Mouse (Mus musculus): Measurements from ENCODE around the gene Slc35c2. TPM values are rescaled to one million over a fixed set of nuclear protein-coding genes. Genes with fewer than 3 reads are reported as not detected.
A peak's percentile ranks its signal among the peaks of the same experiment; 100 is the strongest.

The Slc35c2 gene
- polyA plus RNA-seq, 1 experiment from 2014 or later: 39.1 TPM

DNA sequence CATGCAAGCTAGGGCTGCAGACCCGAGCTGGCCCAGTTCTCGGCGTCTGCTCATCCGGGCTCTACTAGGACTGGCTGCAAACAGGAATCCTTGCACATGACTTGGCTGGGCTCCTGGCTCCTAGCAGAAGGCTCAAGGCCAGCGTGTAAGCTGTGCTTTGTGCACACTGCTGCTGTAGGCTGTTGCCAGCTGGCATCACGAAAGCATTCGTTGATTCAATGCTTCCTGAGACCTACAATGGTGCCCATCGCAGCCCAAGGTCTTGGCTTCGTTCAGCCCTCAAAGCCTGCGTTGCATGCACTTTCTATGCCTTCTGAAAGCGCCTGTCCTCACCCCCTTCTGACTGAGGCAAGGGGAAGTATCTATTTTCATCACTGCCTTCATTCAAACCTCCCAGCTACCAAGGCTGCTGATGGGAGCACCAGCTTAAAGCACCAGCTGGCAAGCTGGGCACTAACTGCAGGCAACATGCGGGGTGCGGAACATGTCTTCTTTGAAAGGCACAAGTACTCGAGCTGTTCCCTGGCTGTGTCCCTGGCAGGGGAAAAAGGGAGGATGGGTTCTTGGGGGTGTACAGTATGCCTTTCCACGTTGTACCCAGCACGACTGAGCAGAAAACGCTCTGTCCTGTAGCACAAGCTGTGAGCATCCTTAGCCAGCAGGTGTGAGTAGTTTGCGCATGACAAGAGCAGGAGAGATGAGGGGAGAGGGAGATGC lies 804 bp upstream of the Slc35c2 start:
- Histone ChIP-seq H3K4me3 (replicated peaks) (peak overlapping the region; percentile 68), H3K4me2 (peak overlapping the region; percentile 92), H3K36me3 (replicated peaks) (peaks cover 20% of the 10 kb centered on the region), H3K9ac (no peak overlapping the region), H3K9me3 (replicated peaks) (no peaks in the 10 kb centered on the region), H3K27me3 (no peaks in the 10 kb centered on the region), H3K4me1 (replicated peaks) (peaks cover 48% of the 10 kb centered on the region), H3K27ac (replicated peaks) (no peak overlapping the region)
- ATAC-seq (ENCODE audit: insufficient read depth): no peak
- 52% methylated on average over 18 of the region's 18 CpGs for WGBS (ENCODE audit: insufficient replicate concordance)

DNA sequence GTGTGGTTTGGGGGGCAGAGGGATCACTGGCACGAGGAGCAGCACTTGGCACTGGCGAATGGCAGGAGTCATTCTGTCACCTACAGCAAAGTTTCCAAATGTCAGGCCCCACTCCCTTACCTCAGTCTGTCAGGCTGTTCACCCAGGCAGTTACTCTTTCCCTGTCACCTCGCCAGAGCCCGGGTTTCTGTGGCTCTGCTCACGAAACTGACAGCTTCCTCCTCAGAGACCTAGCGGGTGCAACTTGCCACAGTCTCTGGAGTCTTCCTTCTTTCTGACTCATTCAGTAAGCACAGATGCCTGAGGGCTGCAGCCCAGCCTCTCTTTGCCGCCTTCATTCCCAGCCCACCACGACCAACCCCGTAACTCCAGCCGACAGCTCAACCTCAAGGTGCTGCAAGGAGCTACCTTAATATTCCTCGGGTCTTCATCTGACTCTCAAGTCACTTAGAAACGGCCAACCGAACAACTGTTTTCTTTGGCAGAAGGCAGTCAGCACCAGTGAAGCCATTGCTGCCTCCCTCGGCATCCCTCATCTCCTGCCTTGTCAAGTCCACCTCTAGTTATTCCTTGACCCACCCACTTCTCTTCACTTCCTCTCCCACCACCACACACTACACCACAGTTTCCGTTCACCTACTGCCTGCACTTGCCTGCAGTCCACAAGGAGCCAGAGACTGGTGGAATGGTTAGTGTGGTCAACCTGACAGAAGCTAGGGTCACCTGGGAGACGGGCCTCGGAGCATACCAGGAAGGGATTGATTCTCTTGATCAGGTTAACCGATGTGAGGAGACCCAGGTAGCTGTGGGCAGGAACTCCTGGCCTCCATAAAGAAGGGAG lies 1.1 kb downstream of the Slc35c2 start:
- H3K27ac ChIP-seq (replicated peaks): peak overlapping the region; percentile 72
- no peaks in the 10 kb centered on the region for H3K27me3 ChIP-seq
- ATAC-seq (ENCODE audit: insufficient read depth): no peak
- H3K9me3 ChIP-seq (replicated peaks): no peaks in the 10 kb centered on the region
- H3K9ac ChIP-seq: peak overlapping the region; percentile 57
- H3K36me3 ChIP-seq (replicated peaks): peaks cover 25% of the 10 kb centered on the region
- H3K4me2 ChIP-seq: peak overlapping the region; percentile 92
- H3K4me3 ChIP-seq (replicated peaks): peak overlapping the region; percentile 68
- 22% methylated on average over 18 of the region's 18 CpGs for WGBS (ENCODE audit: insufficient replicate concordance)
- H3K4me1 ChIP-seq (replicated peaks): peaks cover 49% of the 10 kb centered on the region

DNA sequence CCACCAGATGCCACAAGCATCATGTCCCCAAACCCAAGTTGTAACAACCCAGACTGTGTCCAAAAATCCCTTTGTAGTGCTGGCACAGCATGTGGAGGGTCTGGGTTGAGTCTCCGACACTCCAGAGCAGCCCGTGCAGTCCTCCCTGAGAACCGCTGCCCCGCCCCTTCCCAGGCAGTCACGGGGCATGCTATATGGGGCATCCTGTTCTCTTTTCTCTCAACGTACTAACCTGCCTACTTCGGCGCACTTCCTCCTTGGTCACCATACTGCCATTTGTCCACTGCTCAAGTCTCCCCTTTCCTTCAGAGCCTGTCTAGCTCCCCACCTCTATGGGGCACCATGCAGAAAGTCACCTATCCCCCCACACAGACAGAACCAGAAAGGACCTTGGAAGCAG lies 2.0 kb downstream of the Slc35c2 start:
- H3K9me3 ChIP-seq (replicated peaks): no peaks in the 10 kb centered on the region
- peaks cover 49% of the 10 kb centered on the region for H3K4me1 ChIP-seq (replicated peaks)
- 35% methylated on average over 8 of the region's 8 CpGs for WGBS (ENCODE audit: insufficient replicate concordance)
- ATAC-seq (ENCODE audit: insufficient read depth): no peak
- peak overlapping the region; percentile 92 for H3K4me2 ChIP-seq
- H3K27ac ChIP-seq (replicated peaks): peak overlapping the region; percentile 72
- H3K9ac ChIP-seq: no peak overlapping the region
- peak overlapping the region; percentile 68; the same call in 1 of the 2 replicates for H3K4me3 ChIP-seq (replicated peaks)
- no peaks in the 10 kb centered on the region for H3K27me3 ChIP-seq
- peaks cover 31% of the 10 kb centered on the region for H3K36me3 ChIP-seq (replicated peaks)

DNA sequence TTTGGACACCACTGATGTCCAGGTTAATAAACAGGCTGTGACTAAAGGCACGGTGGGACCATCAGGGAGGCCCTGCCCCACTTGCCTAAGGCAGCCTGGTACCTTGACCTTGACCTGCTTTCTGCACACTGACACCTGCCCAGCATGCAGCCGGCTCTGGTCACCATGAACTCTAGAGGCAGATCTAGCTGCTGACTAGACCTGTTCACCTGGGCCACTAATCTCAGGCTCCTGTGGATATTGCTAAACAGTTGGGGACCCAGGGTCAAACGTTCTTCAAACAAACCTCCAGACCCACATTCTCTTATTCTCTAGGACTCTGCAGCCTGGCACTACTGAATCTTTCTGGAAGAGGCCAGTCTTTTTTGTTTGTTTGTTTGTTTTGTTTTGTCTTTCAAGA lies 2.6 kb downstream of the Slc35c2 start:
- Histone ChIP-seq H3K4me1 (replicated peaks) (peaks cover 49% of the 10 kb centered on the region), H3K4me2 (peak overlapping the region; percentile 92), H3K27me3 (no peaks in the 10 kb centered on the region), H3K36me3 (replicated peaks) (peaks cover 30% of the 10 kb centered on the region), H3K27ac (replicated peaks) (peak overlapping the region; percentile 72), H3K9ac (no peak overlapping the region), H3K9me3 (replicated peaks) (no peaks in the 10 kb centered on the region), H3K4me3 (replicated peaks) (no peak overlapping the region)
- 56% methylated on average over 3 of the region's 3 CpGs for WGBS (ENCODE audit: insufficient replicate concordance)
- ATAC-seq (ENCODE audit: insufficient read depth): peak; percentile 51

DNA sequence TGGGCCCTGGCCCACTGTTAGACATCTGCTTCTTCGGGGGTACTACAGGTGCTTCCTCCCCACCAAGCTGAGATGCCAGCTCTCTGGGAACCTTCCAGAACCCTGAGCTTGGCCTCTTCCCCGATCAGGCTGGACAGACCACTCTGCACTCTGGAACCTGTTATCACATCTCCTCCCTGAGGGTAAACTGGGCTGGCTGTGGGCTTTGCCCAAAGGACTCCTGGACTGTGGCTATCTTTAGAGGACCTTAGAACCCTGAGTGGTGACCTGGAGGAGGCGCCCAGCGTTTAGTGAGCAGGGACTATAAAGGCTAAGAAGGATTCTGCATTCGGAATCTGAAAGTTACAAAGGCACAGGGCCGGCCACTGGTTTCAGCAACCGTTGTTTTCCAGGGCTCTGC lies 3.3 kb downstream of the Slc35c2 start:
- ATAC-seq (ENCODE audit: insufficient read depth): peak; percentile 20; the same call in 1 of the 2 replicates
- peaks cover 49% of the 10 kb centered on the region for H3K4me1 ChIP-seq (replicated peaks)
- peak overlapping the region; percentile 72 for H3K27ac ChIP-seq (replicated peaks)
- no peak overlapping the region for H3K9ac ChIP-seq
- H3K36me3 ChIP-seq (replicated peaks): peaks cover 24% of the 10 kb centered on the region
- peak overlapping the region; percentile 92; the same call in 1 of the 2 replicates for H3K4me2 ChIP-seq
- 67% methylated on average over 7 of the region's 7 CpGs for WGBS (ENCODE audit: insufficient replicate concordance)
- no peaks in the 10 kb centered on the region for H3K9me3 ChIP-seq (replicated peaks)
- no peak overlapping the region for H3K4me3 ChIP-seq (replicated peaks)
- H3K27me3 ChIP-seq: no peaks in the 10 kb centered on the region

DNA sequence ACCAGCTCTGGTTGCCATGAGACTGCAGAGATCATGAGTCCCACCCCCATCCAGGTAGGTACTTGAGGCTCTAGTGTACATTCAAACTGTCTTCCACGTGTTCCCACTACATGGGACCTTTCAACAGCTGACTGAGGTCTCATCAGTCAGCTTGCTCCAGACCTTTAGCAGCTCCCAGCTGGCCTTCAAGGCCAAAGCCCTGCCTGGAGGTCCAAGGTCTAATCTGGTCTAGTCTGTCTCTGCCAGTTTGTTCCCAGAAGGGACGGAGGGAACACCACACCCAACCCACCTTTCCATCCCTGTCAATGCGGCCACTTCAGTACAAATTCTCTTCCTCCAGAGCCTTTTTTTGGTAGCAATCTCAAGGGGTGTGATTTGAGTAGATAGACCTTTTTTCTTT lies 4.0 kb downstream of the Slc35c2 start:
- H3K27ac ChIP-seq (replicated peaks): no peak overlapping the region
- no peak overlapping the region for H3K9ac ChIP-seq
- H3K36me3 ChIP-seq (replicated peaks): peaks cover 26% of the 10 kb centered on the region
- peaks cover 49% of the 10 kb centered on the region for H3K4me1 ChIP-seq (replicated peaks)
- no peak overlapping the region for H3K4me3 ChIP-seq (replicated peaks)
- H3K4me2 ChIP-seq: no peak overlapping the region
- WGBS (ENCODE audit: insufficient replicate concordance): 74% methylated on average over 3 of the region's 3 CpGs
- no peak for ATAC-seq (ENCODE audit: insufficient read depth)
- H3K9me3 ChIP-seq (replicated peaks): no peaks in the 10 kb centered on the region
- no peaks in the 10 kb centered on the region for H3K27me3 ChIP-seq

DNA sequence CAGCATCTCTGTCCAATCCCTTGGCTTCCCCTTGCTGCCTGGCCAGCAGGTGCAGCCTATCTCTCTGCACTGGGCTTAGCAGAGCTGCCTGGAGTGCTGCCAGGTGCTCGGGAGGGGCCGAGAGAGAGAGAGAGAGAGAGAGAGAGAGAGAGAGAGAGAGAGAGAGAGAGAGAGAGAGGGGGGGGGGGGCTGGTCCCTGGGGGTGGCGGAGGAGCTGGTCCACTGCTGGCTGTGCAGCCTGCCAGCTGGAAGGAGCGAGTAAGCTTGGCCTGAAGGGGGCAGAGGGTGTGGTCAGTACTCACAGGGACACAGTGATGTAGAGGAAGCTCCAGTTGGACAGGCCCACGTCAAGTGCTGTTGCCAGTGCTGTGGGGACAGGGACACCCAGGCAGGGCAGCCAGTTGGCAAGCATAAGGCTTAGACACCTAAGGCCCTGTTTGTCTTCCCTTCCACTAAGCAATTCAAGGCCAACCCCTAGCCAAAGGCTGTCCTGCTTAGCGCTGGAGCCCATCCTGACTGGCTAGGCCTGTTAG lies 5.8 kb downstream of the Slc35c2 start:
- H3K4me1 ChIP-seq (replicated peaks): peaks cover 35% of the 10 kb centered on the region
- no peak overlapping the region for H3K9ac ChIP-seq
- WGBS (ENCODE audit: insufficient replicate concordance): 54% methylated on average over 5 of the region's 6 CpGs
- no peak overlapping the region for H3K4me2 ChIP-seq
- peaks cover 40% of the 10 kb centered on the region for H3K36me3 ChIP-seq (replicated peaks)
- no peak for ATAC-seq (ENCODE audit: insufficient read depth)
- H3K9me3 ChIP-seq (replicated peaks): no peaks in the 10 kb centered on the region
- no peak overlapping the region for H3K27ac ChIP-seq (replicated peaks)
- no peak overlapping the region for H3K4me3 ChIP-seq (replicated peaks)
- no peaks in the 10 kb centered on the region for H3K27me3 ChIP-seq

DNA sequence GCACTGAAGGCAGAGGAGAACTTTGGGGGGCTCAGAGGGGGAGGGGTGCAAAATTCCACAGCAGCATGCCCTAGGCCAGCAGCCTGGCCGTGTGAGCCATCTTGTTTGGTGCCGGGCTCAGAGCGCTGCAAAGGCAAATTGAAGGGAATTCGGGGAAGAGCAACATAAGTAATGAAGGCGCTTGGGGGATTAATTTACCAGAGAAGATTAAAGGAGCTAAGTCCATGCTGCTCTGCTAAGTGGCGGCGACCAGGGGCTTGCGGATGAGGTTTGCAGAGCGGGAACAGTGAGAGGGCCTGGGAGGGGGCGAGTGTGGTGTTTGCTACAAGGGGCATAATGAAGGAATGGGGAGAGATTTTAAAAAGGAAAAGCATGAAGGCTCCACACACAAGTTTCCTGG lies 8.3 kb downstream of the Slc35c2 start:
- Histone ChIP-seq H3K27ac (replicated peaks) (no peak overlapping the region), H3K36me3 (replicated peaks) (peaks cover 45% of the 10 kb centered on the region), H3K9me3 (replicated peaks) (no peaks in the 10 kb centered on the region), H3K4me2 (no peak overlapping the region), H3K4me3 (replicated peaks) (no peak overlapping the region), H3K27me3 (no peaks in the 10 kb centered on the region), H3K9ac (no peak overlapping the region), H3K4me1 (replicated peaks) (peaks cover 10% of the 10 kb centered on the region)
- ATAC-seq (ENCODE audit: insufficient read depth): no peak
- WGBS (ENCODE audit: insufficient replicate concordance): 79% methylated on average over 10 of the region's 10 CpGs

DNA sequence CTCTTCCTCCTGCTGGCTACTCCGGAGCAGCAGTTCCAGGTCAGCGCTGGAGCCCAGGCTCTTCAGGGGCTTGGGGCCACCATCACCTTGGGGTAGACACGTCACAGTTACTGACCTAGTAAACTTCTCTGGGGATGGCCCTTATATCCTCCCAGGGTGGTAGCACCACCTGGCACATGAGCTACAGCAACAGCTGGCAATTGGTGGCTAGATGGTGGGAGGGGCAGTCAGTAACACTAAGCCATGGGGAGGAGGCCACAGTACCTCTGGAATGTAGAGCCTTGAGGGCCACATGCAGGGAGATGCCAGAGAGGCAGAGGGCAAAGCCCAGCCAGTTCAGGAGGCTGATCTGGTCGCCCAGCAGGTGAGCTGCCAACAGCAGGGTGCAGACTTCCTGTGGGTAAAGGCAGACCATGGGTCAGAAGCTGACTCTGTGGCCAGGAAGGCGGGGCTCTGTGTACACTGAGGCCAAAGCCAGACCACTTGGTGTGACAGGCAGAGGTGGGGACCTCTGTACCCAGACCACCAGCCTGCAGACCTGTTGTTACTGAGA lies 10.4 kb downstream of the Slc35c2 start:
- ATAC-seq (ENCODE audit: insufficient read depth): no peak
- Histone ChIP-seq H3K27ac (replicated peaks) (no peak overlapping the region), H3K9ac (no peak overlapping the region), H3K27me3 (no peaks in the 10 kb centered on the region), H3K9me3 (replicated peaks) (no peaks in the 10 kb centered on the region), H3K4me3 (replicated peaks) (no peak overlapping the region), H3K4me1 (replicated peaks) (no peaks in the 10 kb centered on the region; the same call in 1 of the 2 replicates), H3K4me2 (no peak overlapping the region), H3K36me3 (replicated peaks) (peaks cover 35% of the 10 kb centered on the region)
- 68% methylated on average over 5 of the region's 5 CpGs for WGBS (ENCODE audit: insufficient replicate concordance)

DNA sequence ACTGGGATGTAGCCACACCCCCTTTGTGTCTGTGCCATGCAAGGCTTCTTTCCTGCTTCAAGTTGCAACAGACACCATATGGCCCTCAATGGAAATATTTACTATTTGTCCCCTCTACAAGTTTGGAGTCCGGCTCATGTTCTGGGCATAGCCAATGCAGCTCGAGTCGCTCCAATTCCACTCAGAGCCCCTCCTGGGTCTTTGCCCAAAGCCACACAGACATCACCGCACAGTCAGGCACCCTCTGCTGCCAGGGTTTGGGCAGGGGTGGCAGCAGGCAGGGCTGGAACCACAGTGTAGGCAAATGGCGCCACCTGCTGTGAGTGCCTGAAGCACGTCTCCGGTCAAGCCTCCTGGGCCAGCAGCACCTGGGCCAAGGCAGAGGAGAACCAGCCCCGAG lies 11.8 kb downstream of the Slc35c2 start:
- no peaks in the 10 kb centered on the region for H3K4me1 ChIP-seq (replicated peaks)
- WGBS (ENCODE audit: insufficient replicate concordance): 33% methylated on average over 8 of the region's 8 CpGs
- H3K4me3 ChIP-seq (replicated peaks): no peak overlapping the region
- no peaks in the 10 kb centered on the region for H3K9me3 ChIP-seq (replicated peaks)
- H3K4me2 ChIP-seq: no peak overlapping the region
- H3K9ac ChIP-seq: no peak overlapping the region
- peaks cover 24% of the 10 kb centered on the region for H3K36me3 ChIP-seq (replicated peaks)
- H3K27ac ChIP-seq (replicated peaks): no peak overlapping the region
- no peak for ATAC-seq (ENCODE audit: insufficient read depth)
- H3K27me3 ChIP-seq: no peaks in the 10 kb centered on the region

DNA sequence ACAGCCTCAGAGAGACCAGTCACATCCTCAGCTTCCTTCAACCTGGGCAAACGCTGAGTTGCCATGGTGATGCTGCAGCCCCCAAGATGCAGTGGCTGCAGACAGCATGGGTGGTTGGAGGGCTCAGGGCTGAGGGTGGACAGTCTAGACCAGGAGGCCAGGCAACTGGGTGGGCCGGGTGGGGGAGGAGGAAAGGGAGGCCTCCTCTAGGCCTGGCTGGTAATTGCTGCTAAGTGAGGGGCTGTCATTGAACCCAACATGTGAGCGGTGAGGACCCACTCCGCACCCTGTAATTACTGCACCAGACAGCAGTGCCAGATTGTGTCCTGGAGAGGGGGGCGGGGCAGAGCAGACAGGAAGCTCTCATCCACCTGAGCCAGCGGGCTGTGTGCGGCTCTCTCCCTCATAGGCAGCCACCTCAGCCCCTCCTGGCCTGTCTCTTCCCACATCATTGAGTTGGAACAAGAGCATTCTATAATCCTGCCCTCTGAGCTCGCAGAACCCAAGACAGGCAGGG lies 12.5 kb downstream of the Slc35c2 start:
- no peak for ATAC-seq (ENCODE audit: insufficient read depth)

More for the DNA sequence above, 12.5 kb downstream of the Slc35c2 start:
- no peaks in the 10 kb centered on the region for H3K9me3 ChIP-seq (replicated peaks)
- no peak overlapping the region for H3K27ac ChIP-seq (replicated peaks)
- no peak overlapping the region for H3K4me2 ChIP-seq
- 53% methylated on average over 8 of the region's 8 CpGs for WGBS (ENCODE audit: insufficient replicate concordance)
- peaks cover 20% of the 10 kb centered on the region; the same call in 1 of the 2 replicates for H3K36me3 ChIP-seq (replicated peaks)
- no peaks in the 10 kb centered on the region for H3K27me3 ChIP-seq
- H3K4me3 ChIP-seq (replicated peaks): no peak overlapping the region
- H3K9ac ChIP-seq: no peak overlapping the region
- H3K4me1 ChIP-seq (replicated peaks): no peaks in the 10 kb centered on the region
